ENCODE assay signal across 9 mouse cellular contexts in genomic region chr11:101155151-101155550, GRCm38 (mm10). TPM values are rescaled to one million over a fixed set of nuclear protein-coding genes. Genes with fewer than 3 reads are reported as not detected.
DNase-seq lines count a peak whose midpoint lies in the region; ATAC-seq lines count a peak whose summit lies in the region.
"Had no signal": no experiment of that assay in that cellular context is flagged by ENCODE, and none has a peak within 500 bp of the region (broad histone marks: within the 10 kb centered on the region; RNA-seq: fewer than 3 reads in every experiment).

No protein-coding gene starts in this region.

- ATAC-seq in heart, embryonic 13.5 days (ENCODE audit: extremely low read depth, insufficient number of reproducible peaks, low FRiP score, low TSS enrichment): no peak
- ATAC-seq in lung, embryonic 16.5 days (ENCODE audit: low read depth): no peak
- no peak for ATAC-seq in limb, embryonic 13.5 days (ENCODE audit: low FRiP score, low read depth)
- no peak for ATAC-seq in frontal cortex, adult (ENCODE audit: low TSS enrichment)

- no peaks in the 10 kb centered on the region for H3K36me3 ChIP-seq in heart, embryonic 13.5 days
- no peaks in the 10 kb centered on the region for H3K36me3 ChIP-seq in lung, embryonic 16.5 days (ENCODE audit: control insufficient read depth, insufficient read depth, low read length)
- H3K36me3 ChIP-seq in limb, embryonic 13.5 days: no peaks in the 10 kb centered on the region

- WGBS in heart, embryonic 13.5 days: 64% methylated on average over 6 of the region's 6 CpGs
- 59% methylated on average over 6 of the region's 6 CpGs for WGBS in lung, embryonic 16.5 days
- WGBS in limb, embryonic 13.5 days: 64% methylated on average over 6 of the region's 6 CpGs

- intact Hi-C loops in heart, postnatal 36 days (cut with DNase I): no loop called here

- peak overlapping the region; percentile 89 for H3K4me2 ChIP-seq in heart, embryonic 13.5 days
- H3K4me2 ChIP-seq in lung, embryonic 16.5 days (ENCODE audit: low read depth, low read length): peak overlapping the region; percentile 89; the same call in 1 of the 2 replicates
- H3K4me2 ChIP-seq in limb, embryonic 13.5 days (replicated peaks): peak overlapping the region; percentile 85

- H3K9ac ChIP-seq in heart, embryonic 13.5 days: peak overlapping the region; percentile 82; the same call in 1 of the 2 replicates
- H3K9ac ChIP-seq in lung, embryonic 16.5 days (ENCODE audit: low read length): no peak overlapping the region
- no peak overlapping the region; the same call in 1 of the 2 replicates for H3K9ac ChIP-seq in limb, embryonic 13.5 days

- no peaks in the 10 kb centered on the region for H3K9me3 ChIP-seq in heart, embryonic 13.5 days
- no peaks in the 10 kb centered on the region for H3K9me3 ChIP-seq in lung, embryonic 16.5 days (ENCODE audit: control insufficient read depth, low read length)
- no peaks in the 10 kb centered on the region for H3K9me3 ChIP-seq in limb, embryonic 13.5 days

- no peak overlapping the region for H3K27ac ChIP-seq in heart, embryonic 13.5 days (replicated peaks)
- no peak overlapping the region for H3K27ac ChIP-seq in lung, embryonic 16.5 days (ENCODE audit: low read length)
- no peak overlapping the region for H3K27ac ChIP-seq in limb, embryonic 13.5 days

- DNase-seq in heart, postnatal 36 days: no peak
- DNase-seq in lung, postnatal 4 days: no peak
- DNase-seq in adrenal gland, postnatal 14 days: no peak
- no peak for DNase-seq in retina, postnatal 1 day

- H3K27me3 ChIP-seq in heart, embryonic 13.5 days (replicated peaks): peaks cover 13% of the 10 kb centered on the region; the same call in 1 of the 2 replicates
- H3K27me3 ChIP-seq in lung, embryonic 16.5 days (ENCODE audit: control insufficient read depth, insufficient read depth, low read depth, low read length): no peaks in the 10 kb centered on the region
- H3K27me3 ChIP-seq in limb, embryonic 13.5 days: 0 out of 2 replicates have a peak, but pooled peaks cover 7% of the 10 kb centered on the region

- H3K4me3 ChIP-seq in heart, embryonic 13.5 days: no peak overlapping the region; the same call in 1 of the 2 replicates
- no peak overlapping the region for H3K4me3 ChIP-seq in lung, embryonic 16.5 days (ENCODE audit: low read length)
- H3K4me3 ChIP-seq in limb, embryonic 13.5 days: no peak overlapping the region

- peaks cover 12% of the 10 kb centered on the region for H3K4me1 ChIP-seq in heart, embryonic 13.5 days
- peaks cover 6% of the 10 kb centered on the region for H3K4me1 ChIP-seq in lung, embryonic 16.5 days (replicated peaks; ENCODE audit: control insufficient read depth, insufficient read depth, low read length)
- H3K4me1 ChIP-seq in limb, embryonic 13.5 days: peaks cover 16% of the 10 kb centered on the region

RNA-seq across cellular contexts. Expression of gene Tubg2, which starts 0.6 kb away (rescaled TPM):
- 3.1 and 4.3 TPM in 2 replicates for polyA plus RNA-seq in heart, embryonic 13.5 days (2015; fragmentation: Nextera tagmentation; extraction: Ambion mirVana)
- 1 to 10 TPM; 3.7 to 3.9 TPM for total RNA-seq in heart, postnatal 36 days (2021)
- polyA plus RNA-seq in lung, embryonic 16.5 days (2015; fragmentation: Nextera tagmentation; extraction: Ambion mirVana): 3.1 TPM in 2 replicates
- polyA plus RNA-seq in limb, embryonic 13.5 days (2015; fragmentation: Nextera tagmentation; extraction: Ambion mirVana): 7.3 and 7.4 TPM in 2 replicates
- 7.2 and 7.9 TPM in 2 replicates for total RNA-seq in adrenal gland, postnatal 14 days (2021)

RNA-seq across cellular contexts. Expression of gene Cntnap1, which starts 15.2 kb away (rescaled TPM):
- 0.52 and 0.55 TPM in 2 replicates for polyA plus RNA-seq in heart, embryonic 13.5 days (2015; fragmentation: Nextera tagmentation; extraction: Ambion mirVana)
- 1 to 10 TPM; 1.5 to 1.7 TPM for total RNA-seq in heart, postnatal 36 days (2021)
- 1.1 and 1.2 TPM in 2 replicates for polyA plus RNA-seq in lung, embryonic 16.5 days (2015; fragmentation: Nextera tagmentation; extraction: Ambion mirVana)
- polyA plus RNA-seq in limb, embryonic 13.5 days (2015; fragmentation: Nextera tagmentation; extraction: Ambion mirVana): 0.27 and 0.46 TPM in 2 replicates
- 10.9 and 13.5 TPM in 2 replicates for total RNA-seq in adrenal gland, postnatal 14 days (2021)

RNA-seq across cellular contexts. Expression of gene Plekhh3, which starts 16.0 kb away (rescaled TPM):
- 7.6 and 8.5 TPM in 2 replicates for polyA plus RNA-seq in heart, embryonic 13.5 days (2015; fragmentation: Nextera tagmentation; extraction: Ambion mirVana)
- total RNA-seq in heart, postnatal 36 days (2021): 10 to 100 TPM; 25.0 to 27.7 TPM
- 17.0 and 17.1 TPM in 2 replicates for polyA plus RNA-seq in lung, embryonic 16.5 days (2015; fragmentation: Nextera tagmentation; extraction: Ambion mirVana)
- 6.6 and 7.3 TPM in 2 replicates for polyA plus RNA-seq in limb, embryonic 13.5 days (2015; fragmentation: Nextera tagmentation; extraction: Ambion mirVana)
- total RNA-seq in adrenal gland, postnatal 14 days (2021): 30.5 and 32.7 TPM in 2 replicates

RNA-seq across cellular contexts. Expression of gene Ccr10, which starts 20.1 kb away (rescaled TPM):
- 0.19 and 0.33 TPM in 2 replicates for polyA plus RNA-seq in heart, embryonic 13.5 days (2015; fragmentation: Nextera tagmentation; extraction: Ambion mirVana)
- under 1 TPM in 1 of 2 experiments, not detected in 1; 0.24 TPM for total RNA-seq in heart, postnatal 36 days (2021)
- 0.23 and 0.35 TPM in 2 replicates for polyA plus RNA-seq in lung, embryonic 16.5 days (2015; fragmentation: Nextera tagmentation; extraction: Ambion mirVana)
- polyA plus RNA-seq in limb, embryonic 13.5 days (2015; fragmentation: Nextera tagmentation; extraction: Ambion mirVana): 0.10 TPM in 1 of 2 replicates, not detected in the other
- total RNA-seq in adrenal gland, postnatal 14 days (2021): 1.4 and 1.5 TPM in 2 replicates
- total RNA-seq: gastrocnemius, adult 18-20 months had no signal

RNA-seq across cellular contexts. Expression of gene Tubg1, which starts 35.4 kb away (rescaled TPM):
- polyA plus RNA-seq in heart, embryonic 13.5 days (2015; fragmentation: Nextera tagmentation; extraction: Ambion mirVana): 77.2 and 83.0 TPM in 2 replicates
- 10 to 100 TPM; 23.2 to 24.1 TPM for total RNA-seq in heart, postnatal 36 days (2021)
- polyA plus RNA-seq in lung, embryonic 16.5 days (2015; fragmentation: Nextera tagmentation; extraction: Ambion mirVana): 70.6 and 82.1 TPM in 2 replicates
- 70.5 and 71.1 TPM in 2 replicates for polyA plus RNA-seq in limb, embryonic 13.5 days (2015; fragmentation: Nextera tagmentation; extraction: Ambion mirVana)
- 45.9 and 48.6 TPM in 2 replicates for total RNA-seq in adrenal gland, postnatal 14 days (2021)
